Mouse (Mus musculus) hindbrain, embryonic 15.5 days (tissue): ENCODE results near the gene Ddx23. TPM values are rescaled to one million over a fixed set of nuclear protein-coding genes. Genes with fewer than 3 reads are reported as not detected.

Experiments used
- ATAC-seq: fragments of 200-750 bp; cut with Nextera tagmentation; 2 replicates; pipeline ENCODE4 v1.8.0; 2017; ENCODE audit warnings: low read depth, moderate number of reproducible peaks, moderate TSS enrichment; ENCODE audit not compliant: low FRiP score
- H3K27ac ChIP-seq: fragments of 300-500 bp; sonication (generic); replicated peaks from 2 replicates; pipeline ENCODE4 v1.5.1; 2015; ENCODE audit warnings: mild to moderate bottlenecking, inconsistent platforms
- H3K27me3 ChIP-seq: fragments of 300-500 bp; sonication (generic); 2 replicates; pipeline ENCODE4 v1.6.1; 2015; ENCODE audit warnings: control low read depth, inconsistent platforms
- H3K36me3 ChIP-seq: fragments of 300-500 bp; sonication (generic); 2 replicates; pipeline ENCODE4 v1.6.1; 2015; ENCODE audit warnings: control low read depth, inconsistent platforms
- H3K4me1 ChIP-seq: fragments of 300-500 bp; sonication (generic); replicated peaks from 2 replicates; pipeline ENCODE4 v1.6.1; 2015; ENCODE audit warnings: control low read depth, inconsistent platforms
- H3K4me2 ChIP-seq: fragments of 300-500 bp; sonication (generic); 2 replicates; pipeline ENCODE4 v1.6.1; 2015; ENCODE audit warnings: moderate library complexity, mild to moderate bottlenecking, inconsistent platforms
- H3K4me3 ChIP-seq: fragments of 300-500 bp; sonication (generic); 2 replicates; pipeline ENCODE4 v1.5.1; 2015; ENCODE audit warnings: mild to moderate bottlenecking, inconsistent platforms
- H3K9ac ChIP-seq: fragments of 300-500 bp; sonication (generic); 2 replicates; pipeline ENCODE4 v1.6.1; 2015; ENCODE audit warnings: inconsistent platforms
- H3K9me3 ChIP-seq: fragments of 300-500 bp; sonication (generic); 2 replicates; pipeline ENCODE4 v1.6.1; 2016; ENCODE audit warnings: control low read depth, inconsistent platforms
- WGBS: fragments of 180-500 bp; shearing (Covaris S2); methylation state at CpG from one replicate; pipeline ENCODE4 v1.1.7; 2015; 5-methylcytosine and 5-hydroxymethylcytosine counted together
- polyA plus RNA-seq: library from polyadenylated mRNA; unstranded; fragments of >200 nt; fragmentation: Nextera tagmentation; extraction: Ambion mirVana; gene quantifications from 2 replicates; pipeline ENCODE4 v1.2.1, GENCODE M21; 2015

The Ddx23 gene
- polyA plus RNA-seq, 1 experiment from 2014 or later = 19.4 TPM

DNA sequence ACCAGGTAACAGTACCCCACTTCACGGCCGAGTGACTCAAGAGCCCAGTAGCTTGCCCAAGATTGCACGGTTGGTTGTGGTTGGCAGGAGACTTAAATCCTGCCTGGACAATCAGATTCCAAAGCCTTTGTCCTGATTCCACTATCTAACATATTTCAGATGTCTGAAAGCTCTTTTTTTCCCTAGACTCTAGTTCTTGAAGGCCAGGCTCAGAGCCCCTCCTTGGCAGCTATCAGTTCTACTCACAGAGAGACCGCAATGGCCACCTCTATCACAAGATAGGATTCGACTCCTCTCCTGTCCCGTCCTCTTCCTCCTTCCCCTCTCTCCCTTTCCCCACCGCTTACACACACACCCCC lies 60.9 kb downstream of the Ddx23 start:
- Histone ChIP-seq H3K4me2 (peak overlapping the region; percentile 27; the same call in 1 of the 2 replicates), H3K36me3 (peaks cover 42% of the 10 kb centered on the region), H3K4me1 (peaks cover 23% of the 10 kb centered on the region), H3K27ac (no peak overlapping the region), H3K9ac (no peak overlapping the region), H3K9me3 (no peaks in the 10 kb centered on the region), H3K27me3 (no peaks in the 10 kb centered on the region), H3K4me3 (no peak overlapping the region)
- 80% methylated on average over 7 of the region's 7 CpGs for WGBS
- no peak for ATAC-seq

- Histone ChIP-seq H3K4me1 (peaks cover 20% of the 10 kb centered on the region), H3K4me2 (no peak overlapping the region), H3K36me3 (peaks cover 57% of the 10 kb centered on the region), H3K27me3 (no peaks in the 10 kb centered on the region), H3K9ac (no peak overlapping the region), H3K27ac (no peak overlapping the region), H3K4me3 (no peak overlapping the region), H3K9me3 (no peaks in the 10 kb centered on the region)
- 75% methylated on average over 12 of the region's 12 CpGs for WGBS
- ATAC-seq = no peak
Observed at GRCm38 (mm10) chr15:98600036-98600709, 62.5 kb downstream of the Ddx23 start.

- peaks cover 73% of the 10 kb centered on the region for H3K36me3 ChIP-seq
Observed at GRCm38 (mm10) chr15:98596609-98597008, 66.1 kb downstream of the Ddx23 start.

More at GRCm38 (mm10) chr15:98596609-98597008, 66.1 kb downstream of the Ddx23 start:
- Histone ChIP-seq H3K27me3 (no peaks in the 10 kb centered on the region), H3K9me3 (no peaks in the 10 kb centered on the region), H3K9ac (no peak overlapping the region), H3K27ac (no peak overlapping the region), H3K4me2 (no peak overlapping the region), H3K4me3 (no peak overlapping the region), H3K4me1 (no peaks in the 10 kb centered on the region)
- 95% methylated on average over 14 of the region's 14 CpGs for WGBS
- ATAC-seq = no peak

Other genes with a start within 250 kb of the Ddx23 start
- gene Olfr282, start 231.7 kb downstream of the Ddx23 start, polyA plus RNA-seq = not detected in 2 replicates
- gene Olfr281, start 210.3 kb downstream of the Ddx23 start, polyA plus RNA-seq = not detected in 2 replicates
- not detected in 2 replicates for gene OR5BS1P, start 193.0 kb downstream of the Ddx23 start, polyA plus RNA-seq
- gene Lalba, start 180.2 kb downstream of the Ddx23 start, polyA plus RNA-seq = not detected in 2 replicates
- gene Olfr279, start 170.5 kb downstream of the Ddx23 start, polyA plus RNA-seq = not detected in 2 replicates
- gene Kansl2, start 128.6 kb downstream of the Ddx23 start, polyA plus RNA-seq = 108 TPM in 2 replicates
- gene Ccnt1, start 92.0 kb downstream of the Ddx23 start, polyA plus RNA-seq = 64.7 and 65.6 TPM in 2 replicates
- gene 4930415O20Rik, start 91.9 kb downstream of the Ddx23 start, polyA plus RNA-seq = not detected in 2 replicates
- gene Adcy6, start 52.8 kb downstream of the Ddx23 start, polyA plus RNA-seq = 10.6 and 13.1 TPM in 2 replicates
- 130 and 136 TPM in 2 replicates for gene Cacnb3, start 32.1 kb downstream of the Ddx23 start, polyA plus RNA-seq
- gene Rnd1, start 14.6 kb upstream of the Ddx23 start, polyA plus RNA-seq = 10.3 and 10.4 TPM in 2 replicates
- gene Ccdc65, start 45.3 kb upstream of the Ddx23 start, polyA plus RNA-seq = 6.8 TPM in 2 replicates
- gene Fkbp11, start 65.3 kb upstream of the Ddx23 start, polyA plus RNA-seq = 5.7 TPM in 2 replicates
- gene Arf3, start 100.3 kb upstream of the Ddx23 start, polyA plus RNA-seq = 100.0 and 107 TPM in 2 replicates
- gene Wnt10b, start 115.3 kb upstream of the Ddx23 start, polyA plus RNA-seq = not detected in 2 replicates
- 1.9 and 2.5 TPM in 2 replicates for gene Wnt1, start 127.0 kb upstream of the Ddx23 start, polyA plus RNA-seq
- 0.34 and 0.48 TPM in 2 replicates for gene Ddn, start 146.6 kb upstream of the Ddx23 start, polyA plus RNA-seq
- 73.4 and 75.3 TPM in 2 replicates for gene Prkag1, start 168.6 kb upstream of the Ddx23 start, polyA plus RNA-seq
- gene Kmt2d, start 208.3 kb upstream of the Ddx23 start, polyA plus RNA-seq = 10.6 and 11.4 TPM in 2 replicates
- gene Rhebl1, start 231.6 kb upstream of the Ddx23 start, polyA plus RNA-seq = 32.1 and 34.5 TPM in 2 replicates
- gene Dhh, start 235.6 kb upstream of the Ddx23 start, polyA plus RNA-seq = 1.9 and 2.5 TPM in 2 replicates